Mouse (Mus musculus) liver, embryonic 11.5 days (tissue): ENCODE data around the gene Ube2c. TPM values are rescaled to one million over a fixed set of nuclear protein-coding genes. Genes with fewer than 3 reads are reported as not detected.

Experiments used
- ATAC-seq: fragments of 200-750 bp; cut with Nextera tagmentation; replicated peaks from 2 replicates; pipeline ENCODE4 v1.8.0; 2017; ENCODE audit warnings: moderate number of reproducible peaks, mild to moderate bottlenecking, moderate TSS enrichment, moderate library complexity; ENCODE audit not compliant: low FRiP score
- DNase-seq: peaks from one replicate; pipeline ENCODE4 v3.0.0-alpha.2; 2017; ENCODE audit warnings: low spot score
- H3K27ac ChIP-seq: fragments of 300-500 bp; sonication (generic); 2 replicates; pipeline ENCODE4 v1.5.1; 2014; ENCODE audit warnings: mild to moderate bottlenecking, low read depth, low read length, control low read depth
- H3K27me3 ChIP-seq: fragments of 300-500 bp; sonication (generic); replicated peaks from 2 replicates; pipeline ENCODE4 v1.6.1; 2014; ENCODE audit warnings: low read length, mixed read lengths; ENCODE audit not compliant: control insufficient read depth, insufficient read depth
- H3K36me3 ChIP-seq: fragments of 300-500 bp; sonication (generic); 2 replicates; pipeline ENCODE4 v1.6.1; 2014; ENCODE audit warnings: mild to moderate bottlenecking, low read length, moderate library complexity, mixed read lengths; ENCODE audit not compliant: control insufficient read depth, insufficient read depth
- H3K4me1 ChIP-seq: fragments of 300-500 bp; sonication (generic); replicated peaks from 2 replicates; pipeline ENCODE4 v1.6.1; 2014; ENCODE audit warnings: low read length, mixed read lengths; ENCODE audit not compliant: control insufficient read depth, insufficient read depth
- H3K4me2 ChIP-seq: fragments of 300-500 bp; sonication (generic); 2 replicates; pipeline ENCODE4 v1.6.1; 2014; ENCODE audit warnings: mild to moderate bottlenecking, control low read depth, moderate library complexity
- H3K4me3 ChIP-seq: fragments of 300-500 bp; sonication (generic); 2 replicates; pipeline ENCODE4 v1.5.1; 2014; ENCODE audit warnings: low read depth, low read length, control low read depth
- H3K9ac ChIP-seq: fragments of 300-500 bp; sonication (generic); 2 replicates; pipeline ENCODE4 v1.6.1; 2014; ENCODE audit warnings: low read depth, low read length, control low read depth
- H3K9me3 ChIP-seq: fragments of 300-500 bp; sonication (generic); 2 replicates; pipeline ENCODE4 v1.6.1; 2016; ENCODE audit warnings: low read length, inconsistent platforms, mixed read lengths; ENCODE audit not compliant: control insufficient read depth
- WGBS: fragments of 180-500 bp; shearing (Covaris S2); extraction: QIAGEN DNeasy Blood & Tissue Kit; methylation state at CpG from one replicate; pipeline ENCODE4 v1.1.7; 2014; 5-methylcytosine and 5-hydroxymethylcytosine counted together
- polyA plus RNA-seq: library from polyadenylated mRNA; unstranded; fragments of >200 nt; fragmentation: Nextera tagmentation; extraction: Ambion mirVana; gene quantifications from 2 replicates; pipeline ENCODE4 v1.2.1, GENCODE M21; 2014

Ube2c gene
- polyA plus RNA-seq, 1 experiment from 2014 or later = 522 TPM

DNA sequence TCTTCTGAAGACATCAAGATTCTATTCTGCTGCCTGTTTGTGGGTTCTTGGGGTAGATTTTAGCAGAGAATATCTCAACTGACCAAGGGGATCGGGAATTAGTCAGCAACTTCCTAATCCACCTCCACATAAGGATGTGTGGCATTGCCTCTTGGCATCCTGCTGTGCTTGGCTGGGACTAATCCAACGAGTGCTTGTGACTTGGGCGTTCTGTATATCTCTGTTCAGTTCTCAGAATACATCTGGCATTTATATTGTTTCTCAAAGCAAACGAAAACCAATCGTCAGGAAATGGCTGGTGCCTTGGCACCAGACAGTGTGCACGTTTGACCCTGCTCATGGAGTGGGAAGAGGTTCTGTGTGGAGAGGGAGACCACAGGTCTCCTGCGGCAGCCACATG is 29.8 kb upstream of the Ube2c start:
- DNase-seq (no peak), ATAC-seq (no peak)
- Histone ChIP-seq H3K27ac (no peak overlapping the region), H3K9me3 (no peaks in the 10 kb centered on the region), H3K27me3 (no peaks in the 10 kb centered on the region), H3K9ac (no peak overlapping the region), H3K4me1 (no peaks in the 10 kb centered on the region), H3K4me3 (no peak overlapping the region), H3K36me3 (no peaks in the 10 kb centered on the region), H3K4me2 (no peak overlapping the region)
- WGBS = 70% methylated on average over 7 of the region's 7 CpGs

DNA sequence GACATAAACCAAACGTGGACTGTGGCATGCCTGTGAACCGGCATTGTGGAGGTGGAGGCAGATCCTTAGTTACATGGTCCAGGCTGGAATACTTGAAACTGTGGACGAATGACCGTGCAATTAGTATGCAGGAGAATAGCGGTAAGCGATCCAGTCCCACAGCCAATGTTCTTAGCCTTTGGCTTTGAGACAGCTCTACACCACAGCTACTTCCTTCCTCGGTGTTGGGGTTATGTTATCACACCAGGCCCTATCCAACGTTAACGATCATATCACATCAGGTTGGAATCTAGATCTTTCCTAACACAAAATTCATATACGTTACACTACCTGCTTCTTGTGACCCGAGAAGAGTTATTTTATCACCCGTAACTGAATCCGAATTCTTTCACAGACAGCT is 24.7 kb upstream of the Ube2c start:
- H3K4me1 ChIP-seq = peaks cover 7% of the 10 kb centered on the region; the same call in 1 of the 2 replicates

DNA sequence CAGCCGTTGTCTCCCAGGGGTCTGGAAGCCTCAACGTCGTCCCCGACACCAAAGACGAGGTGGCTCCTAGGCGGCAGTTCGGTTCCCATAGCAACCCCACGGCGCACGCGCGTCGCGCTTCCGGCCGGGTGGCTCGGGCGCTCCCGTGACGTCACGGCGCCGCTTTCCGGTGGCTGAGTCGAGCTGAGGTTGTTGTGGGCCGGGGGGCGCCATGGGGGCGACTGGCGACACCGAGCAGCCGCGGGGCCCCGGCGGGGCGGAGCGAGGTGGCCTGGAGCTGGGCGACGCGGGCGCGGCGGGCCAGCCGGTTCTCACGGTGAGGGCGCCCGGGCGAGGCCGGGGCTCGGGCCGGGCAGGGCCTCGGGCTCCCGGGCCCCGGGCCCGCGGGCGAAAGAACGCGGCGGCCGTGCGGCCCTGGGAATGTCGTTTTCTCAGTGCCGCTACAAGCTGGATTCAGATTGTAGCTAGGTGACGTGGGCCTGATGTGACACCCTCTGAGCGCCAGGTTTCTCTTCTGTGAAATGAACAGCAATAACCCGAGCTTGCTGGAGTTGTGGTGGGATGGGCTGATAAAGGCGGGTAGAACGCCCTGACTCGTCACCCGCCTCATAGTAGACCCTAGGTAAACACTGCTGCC is 23.7 kb upstream of the Ube2c start, which contains the start of the genes Wfdc3 and Dnttip1:
Gene Wfdc3 (minus strand): TSS at position 89 of the 637 bp plus-strand sequence.
Gene Dnttip1 (plus strand): TSS at position 141 of the 637 bp plus-strand sequence.
- WGBS = 0% methylated on average over 55 of the region's 70 CpGs
- Histone ChIP-seq H3K27me3 (no peaks in the 10 kb centered on the region), H3K36me3 (peaks cover 10% of the 10 kb centered on the region), H3K4me3 (peak within 1 kb of the TSS; percentile 87), H3K9me3 (no peaks in the 10 kb centered on the region), H3K27ac (peak within 1 kb of the TSS; percentile 63; the same call in 1 of the 2 replicates), H3K4me1 (peaks cover 7% of the 10 kb centered on the region; the same call in 1 of the 2 replicates), H3K9ac (peak within 1 kb of the TSS; percentile 83), H3K4me2 (peak within 1 kb of the TSS; percentile 88)
- DNase-seq (peak; percentile 96), ATAC-seq (peak; percentile 89)

More for the DNA sequence above, 24.7 kb upstream of the Ube2c start:
- H3K36me3 ChIP-seq = peaks cover 7% of the 10 kb centered on the region
- H3K4me3 ChIP-seq = peak overlapping the region; percentile 87
- H3K27me3 ChIP-seq = no peaks in the 10 kb centered on the region
- peak overlapping the region; percentile 88 for H3K4me2 ChIP-seq
- H3K27ac ChIP-seq = no peak overlapping the region
- peak overlapping the region; percentile 83; the same call in 1 of the 2 replicates for H3K9ac ChIP-seq
- ATAC-seq (no peak), DNase-seq (no peak)
- 59% methylated on average over 13 of the region's 13 CpGs for WGBS
- no peaks in the 10 kb centered on the region for H3K9me3 ChIP-seq

DNA sequence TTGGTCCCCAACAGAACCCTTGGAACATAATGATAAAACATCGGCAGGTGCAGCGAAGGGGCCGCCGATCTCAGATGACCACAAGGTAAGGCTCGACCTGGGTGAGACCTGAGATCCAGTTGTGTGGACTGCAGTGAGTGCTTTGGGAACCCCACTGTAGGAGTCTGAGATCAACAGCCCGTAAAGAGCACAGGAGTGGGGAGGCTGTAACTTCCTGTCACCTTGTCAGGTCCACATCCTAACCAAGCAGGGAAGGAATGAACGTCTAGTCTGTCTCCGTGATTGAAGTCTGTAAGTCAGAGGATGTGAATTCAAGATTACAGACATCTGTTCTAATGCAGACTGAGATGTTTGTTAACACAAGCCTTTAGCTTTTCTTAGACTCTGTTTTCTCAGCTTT is 23.0 kb upstream of the Ube2c start:
- WGBS = 40% methylated on average over 8 of the region's 8 CpGs
- no peaks in the 10 kb centered on the region for H3K27me3 ChIP-seq
- no peak overlapping the region for H3K27ac ChIP-seq
- peaks cover 7% of the 10 kb centered on the region; the same call in 1 of the 2 replicates for H3K4me1 ChIP-seq
- ATAC-seq (no peak; the same call in 1 of the 2 replicates), DNase-seq (no peak)
- no peaks in the 10 kb centered on the region for H3K9me3 ChIP-seq
- H3K9ac ChIP-seq = peak overlapping the region; percentile 83
- peak overlapping the region; percentile 87 for H3K4me3 ChIP-seq
- H3K36me3 ChIP-seq = peaks cover 12% of the 10 kb centered on the region
- H3K4me2 ChIP-seq = peak overlapping the region; percentile 88

DNA sequence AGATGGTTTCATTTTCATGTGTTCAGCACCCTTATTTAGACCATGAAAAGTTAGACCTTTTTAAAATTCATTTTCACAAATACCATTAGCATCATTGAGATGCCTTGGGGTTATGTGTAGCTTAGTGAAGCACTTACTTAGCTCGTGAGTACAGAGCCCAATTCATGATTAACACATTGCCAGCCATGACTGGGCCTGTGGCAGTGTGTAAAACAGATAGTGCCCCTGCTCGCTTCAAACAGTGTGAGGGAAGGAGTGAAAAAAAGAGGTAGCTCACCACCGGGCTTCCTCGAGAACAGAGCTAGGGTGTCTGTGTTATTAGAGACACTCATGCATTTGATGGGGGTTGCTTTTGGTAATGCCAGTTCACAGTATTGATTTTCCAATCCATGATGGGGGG is 21.5 kb upstream of the Ube2c start:
- H3K36me3 ChIP-seq = peaks cover 17% of the 10 kb centered on the region
- no peaks in the 10 kb centered on the region for H3K9me3 ChIP-seq
- H3K4me3 ChIP-seq = no peak overlapping the region
- ATAC-seq = no peak
- H3K4me1 ChIP-seq = peaks cover 7% of the 10 kb centered on the region; the same call in 1 of the 2 replicates
- DNase-seq = no peak
- H3K27me3 ChIP-seq = no peaks in the 10 kb centered on the region
- 73% methylated on average over 4 of the region's 4 CpGs for WGBS
- no peak overlapping the region for H3K27ac ChIP-seq
- H3K9ac ChIP-seq = no peak overlapping the region
- no peak overlapping the region for H3K4me2 ChIP-seq

DNA sequence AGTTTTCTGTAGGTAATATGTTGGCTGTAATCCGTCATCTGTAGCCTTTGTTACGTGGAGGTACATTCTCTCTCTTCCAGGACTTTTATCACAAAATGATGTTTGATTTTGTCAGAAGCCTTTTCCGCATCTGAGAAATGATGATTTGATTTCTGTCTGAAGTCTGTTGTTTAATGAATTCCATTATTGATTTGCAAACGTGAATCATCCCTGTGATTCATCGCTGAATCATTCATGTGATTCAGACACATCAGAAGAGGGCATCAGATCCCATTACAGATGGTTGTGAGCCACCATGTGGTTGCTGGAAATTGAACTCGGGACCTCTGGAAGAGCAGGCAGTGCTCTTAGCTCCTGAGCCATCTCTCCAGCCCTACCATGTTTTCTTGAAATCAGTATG is 20.7 kb upstream of the Ube2c start:
- Histone ChIP-seq H3K4me2 (no peak overlapping the region), H3K27me3 (no peaks in the 10 kb centered on the region), H3K9me3 (no peaks in the 10 kb centered on the region), H3K27ac (no peak overlapping the region), H3K36me3 (peaks cover 17% of the 10 kb centered on the region), H3K9ac (no peak overlapping the region), H3K4me1 (peaks cover 7% of the 10 kb centered on the region; the same call in 1 of the 2 replicates), H3K4me3 (no peak overlapping the region)
- DNase-seq (no peak), ATAC-seq (no peak)
- WGBS = 89% methylated on average over 6 of the region's 6 CpGs

DNA sequence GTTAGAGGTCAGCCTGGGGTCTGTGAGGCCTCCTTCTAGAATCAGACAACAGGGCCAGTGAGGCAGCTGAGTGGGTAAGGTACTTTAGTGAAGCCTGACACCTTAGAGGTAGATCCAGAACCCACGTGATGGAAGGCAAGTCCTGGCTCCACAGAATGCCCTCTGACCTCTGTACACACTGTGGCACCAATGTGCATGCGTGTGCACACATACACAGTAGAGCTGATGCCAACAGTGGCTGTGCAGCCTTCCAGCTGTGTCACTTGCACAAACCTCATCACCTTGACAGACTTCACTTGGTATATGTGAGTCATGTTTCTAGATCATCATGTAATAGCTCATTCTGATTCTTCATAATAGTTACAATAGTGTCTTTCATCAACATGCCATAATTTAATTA is 17.2 kb upstream of the Ube2c start:
- no peaks in the 10 kb centered on the region for H3K27me3 ChIP-seq
- ATAC-seq (no peak), DNase-seq (no peak)
- H3K36me3 ChIP-seq = peaks cover 48% of the 10 kb centered on the region
- H3K27ac ChIP-seq = no peak overlapping the region
- H3K4me2 ChIP-seq = no peak overlapping the region
- H3K4me1 ChIP-seq = no peaks in the 10 kb centered on the region; the same call in 1 of the 2 replicates
- no peak overlapping the region for H3K9ac ChIP-seq
- H3K4me3 ChIP-seq = no peak overlapping the region
- WGBS = 92% methylated on average over 2 of the region's 2 CpGs
- H3K9me3 ChIP-seq = no peaks in the 10 kb centered on the region

DNA sequence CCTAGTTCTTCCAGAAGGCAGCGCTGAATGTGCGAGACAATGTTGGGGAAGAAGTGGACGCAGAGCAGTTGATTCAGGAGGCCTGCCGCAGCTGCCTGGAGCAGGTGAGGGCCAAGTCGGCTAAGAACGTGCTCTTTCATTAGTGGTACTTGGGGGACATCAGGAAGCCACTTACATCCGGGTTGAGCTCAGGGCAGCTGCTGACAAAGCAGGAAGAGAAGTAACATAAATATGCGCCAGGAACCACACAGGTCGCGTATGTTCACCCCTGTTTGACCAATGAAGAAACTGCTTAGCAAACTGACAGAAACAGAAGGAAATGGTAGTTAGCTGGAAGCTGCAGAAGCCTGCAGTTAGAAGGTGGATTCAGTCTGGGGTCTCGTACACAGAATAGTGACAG is 15.6 kb upstream of the Ube2c start:
- Histone ChIP-seq H3K27me3 (no peaks in the 10 kb centered on the region), H3K4me1 (peaks cover 5% of the 10 kb centered on the region), H3K4me3 (no peak overlapping the region), H3K36me3 (peaks cover 46% of the 10 kb centered on the region), H3K9me3 (no peaks in the 10 kb centered on the region), H3K4me2 (no peak overlapping the region), H3K27ac (no peak overlapping the region), H3K9ac (no peak overlapping the region)
- DNase-seq = no peak
- no peak for ATAC-seq
- 74% methylated on average over 11 of the region's 11 CpGs for WGBS

DNA sequence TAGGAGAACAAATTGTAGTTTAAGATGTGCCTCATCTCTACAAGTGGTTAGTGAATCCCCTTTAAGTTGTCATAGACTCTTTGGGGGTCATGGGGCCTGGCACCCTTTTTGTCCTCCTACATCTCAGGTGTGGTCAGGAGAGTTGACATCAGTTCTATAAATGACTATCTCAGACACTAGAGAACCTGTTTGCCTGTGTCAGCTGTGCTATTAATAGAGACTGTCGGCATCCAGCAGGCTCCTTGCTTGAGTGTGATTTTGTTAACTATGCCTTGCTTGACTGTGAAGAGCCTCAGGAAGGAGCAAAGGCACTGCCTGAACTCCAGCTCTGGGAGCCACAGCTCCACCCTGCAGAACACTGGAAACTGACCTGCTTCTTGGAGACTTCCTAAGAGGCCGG is 14.9 kb upstream of the Ube2c start:
- Histone ChIP-seq H3K27me3 (no peaks in the 10 kb centered on the region), H3K4me1 (peaks cover 12% of the 10 kb centered on the region), H3K9ac (no peak overlapping the region), H3K36me3 (peaks cover 49% of the 10 kb centered on the region), H3K4me3 (no peak overlapping the region), H3K27ac (no peak overlapping the region), H3K4me2 (no peak overlapping the region), H3K9me3 (no peaks in the 10 kb centered on the region)
- ATAC-seq = no peak
- no peak for DNase-seq
- 89% methylated on average over 2 of the region's 2 CpGs for WGBS
